In the genomic region with DNA sequence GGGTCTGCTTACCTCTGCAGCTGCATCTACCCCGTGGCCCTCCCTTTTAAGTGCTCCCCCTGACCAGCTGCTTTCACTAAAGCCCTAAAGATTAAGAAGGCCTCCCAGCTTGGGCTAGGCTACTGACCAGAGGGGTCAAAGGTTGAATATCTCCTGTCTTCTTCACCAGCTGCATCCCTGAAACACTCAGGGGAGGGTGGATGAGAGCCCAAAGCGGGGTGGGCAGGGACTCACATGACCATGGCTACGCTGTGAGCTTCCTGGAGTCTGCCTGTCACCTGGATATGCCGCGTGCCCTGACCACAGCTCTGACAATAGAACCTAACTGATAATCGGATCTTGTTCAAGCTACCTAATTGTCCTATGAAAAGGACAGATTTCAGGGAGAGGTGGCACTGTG, we compare ENCODE assay signal across 18 mouse cellular contexts. TPM values are rescaled to one million over a fixed set of nuclear protein-coding genes. Genes with fewer than 3 reads are reported as not detected.
"Had no signal": no experiment of that assay in that cellular context is flagged by ENCODE, and none has a peak within 500 bp of the region (broad histone marks: within the 10 kb centered on the region; RNA-seq: fewer than 3 reads in every experiment).

A gene (minus strand): TSS at position 13 of the 400 bp plus-strand sequence.

- H3K4me2 ChIP-seq: intestine, embryonic 15.5 days; liver, embryonic 13.5 days; midbrain, embryonic 12.5 days; neural tube, embryonic 13.5 days; stomach, embryonic 15.5 days had no signal

- DNase-seq: liver, embryonic 13.5 days; lung, adult 2 months; lung, postnatal 14 days; lung, postnatal 4 days; retina, postnatal 1 day; right cerebral cortex, postnatal 25 days; spleen, adult 18-20 months; thymus, postnatal 25 days had no signal

- H3K27ac ChIP-seq: intestine, embryonic 15.5 days; liver, embryonic 13.5 days; midbrain, embryonic 12.5 days; neural tube, embryonic 13.5 days; stomach, embryonic 15.5 days had no signal

- H3K27me3 ChIP-seq: intestine, embryonic 15.5 days; midbrain, embryonic 12.5 days; neural tube, embryonic 13.5 days; stomach, embryonic 15.5 days had no signal

- H3K9ac ChIP-seq: intestine, embryonic 15.5 days; liver, embryonic 13.5 days; midbrain, embryonic 12.5 days; neural tube, embryonic 13.5 days; stomach, embryonic 15.5 days had no signal

- H3K4me3 ChIP-seq: intestine, embryonic 15.5 days; liver, embryonic 13.5 days; midbrain, embryonic 12.5 days; myocyte; neural tube, embryonic 13.5 days; stomach, embryonic 15.5 days had no signal

- ATAC-seq: intestine, embryonic 15.5 days; midbrain, embryonic 16.5 days had no signal

- H3K36me3 ChIP-seq: intestine, embryonic 15.5 days; liver, embryonic 13.5 days; midbrain, embryonic 12.5 days; stomach, embryonic 15.5 days had no signal

- H3K9me3 ChIP-seq: intestine, embryonic 15.5 days; liver, embryonic 13.5 days; midbrain, embryonic 12.5 days; neural tube, embryonic 13.5 days; stomach, embryonic 15.5 days had no signal

RNA-seq across cellular contexts. Expression of the gene that starts here (rescaled TPM):
- polyA plus RNA-seq: intestine, embryonic 15.5 days; limb, embryonic 11.5 days; liver, adult 2 months; liver, embryonic 13.5 days; liver, embryonic 16.5 days; lung, adult 2 months; lung, embryonic 16.5 days; midbrain, embryonic 12.5 days; midbrain, embryonic 16.5 days; neural tube, embryonic 13.5 days; stomach, embryonic 15.5 days had no signal
